Mouse (Mus musculus) heart, postnatal 0 days (tissue): ENCODE results near the gene Pank4.

Experiments
- CTCF ChIP-seq: IDR thresholded peaks from 2 replicates; pipeline ENCODE4 v1.5.1; 2016; ENCODE audit warnings: antibody characterized with exemption, control low read depth, low read depth
- EP300 ChIP-seq: IDR thresholded peaks from 2 replicates; pipeline ENCODE4 v1.6.1; 2016; ENCODE audit warnings: antibody characterized with exemption, low read depth

GRCm38 (mm10) chr4:154922291-154922690 lies 41.6 kb upstream of the Pank4 start:
- TF ChIP-seq CTCF (no peak), EP300 (no peak)
